Mouse (Mus musculus) cerebellum, adult 2 months (tissue): ENCODE measurements at regions not wholly inside any gene's neighbourhood (a gene's known extent, or its start where the extent isn't known, plus 50 kb on each side); places are given as distances from the start of the nearest gene placed in this dataset.

Experiments
- CTCF ChIP-seq: fragments of 200-500 bp; IDR thresholded peaks from 2 replicates; pipeline ENCODE4 v1.5.1; 2011; ENCODE audit warnings: low read depth, mild to moderate bottlenecking, control low read depth, low read length, moderate library complexity, borderline replicate concordance; ENCODE audit not compliant: insufficient read depth
- POLR2A ChIP-seq: fragments of 200-500 bp; IDR thresholded peaks from 2 replicates; pipeline ENCODE4 v1.6.1; 2011; ENCODE audit warnings: low read length, control low read depth, borderline replicate concordance; ENCODE audit not compliant: insufficient read depth

GRCm38 (mm10) chr3:33955064-33955463, 64.7 kb upstream of the Fxr1 start:
- TF ChIP-seq CTCF (no peak), POLR2A (no peak)
